Mouse (Mus musculus) embryo, embryonic 11.5 days (tissue): Measurements from ENCODE around the gene Pmfbp1.

Source experiments
- DNase-seq: peaks from one replicate; pipeline ENCODE4 v3.0.0-alpha.2; 2012; ENCODE audit warnings: low read depth, low spot score

The Pmfbp1 gene

DNA sequence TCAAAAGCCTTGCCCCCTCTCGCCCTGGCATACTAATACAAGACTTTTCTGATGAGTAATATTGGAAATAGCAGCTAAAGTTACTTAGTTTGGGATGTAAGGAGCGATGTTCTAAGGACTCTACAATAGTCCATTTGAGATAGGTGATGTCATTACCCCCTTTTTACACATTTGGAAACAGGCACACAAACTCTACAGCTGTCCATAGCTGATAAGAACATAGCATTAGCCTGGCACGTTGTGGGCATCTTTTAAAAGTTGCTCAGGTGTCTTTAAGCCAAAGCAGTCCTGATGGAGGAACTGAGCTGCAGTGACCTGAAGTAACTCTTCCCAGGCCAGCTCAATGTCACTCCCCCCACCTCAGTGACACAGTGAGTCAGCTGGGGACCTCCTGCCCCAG lies 97.5 kb downstream of the Pmfbp1 start:
- DNase-seq: no peak

DNA sequence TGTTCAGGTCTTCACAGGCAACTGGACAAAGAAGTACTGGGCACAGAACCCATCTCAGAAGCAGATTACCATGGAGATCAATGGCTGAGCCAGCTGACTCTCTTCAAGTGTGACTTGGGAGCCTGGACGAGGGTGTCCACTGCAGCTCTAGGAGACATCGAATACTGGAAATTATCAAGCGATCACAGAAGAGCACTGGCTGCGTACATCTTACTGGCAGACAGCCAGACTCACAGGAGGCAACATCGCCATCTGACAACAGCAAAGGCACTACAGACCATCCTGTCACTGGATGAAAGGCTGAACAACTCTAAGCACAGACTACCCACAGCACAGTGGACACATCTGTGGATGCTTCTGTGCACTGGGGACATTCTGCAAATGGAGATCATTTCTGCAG lies 98.3 kb downstream of the Pmfbp1 start:
- DNase-seq: no peak
